Mouse (Mus musculus) G1E-ER4 (cell line): ENCODE measurements around the gene Krt7. TPM values are rescaled to one million over a fixed set of nuclear protein-coding genes. Genes with fewer than 3 reads are reported as not detected.

Source experiments
- GATA1 ChIP-seq: IDR thresholded peaks from one replicate; pipeline ENCODE4 v1.8.0; 2012; ENCODE audit warnings: low read length, inconsistent platforms
- polyA plus RNA-seq: library from polyadenylated mRNA; stranded (reverse); fragments of >175 nt; gene quantifications from 2 replicates; pipeline ENCODE4 v1.2.3, GENCODE M21; 2012

The Krt7 gene
- polyA plus RNA-seq, 1 experiment = not detected

GRCm38 (mm10) chr15:101371141-101371985 is 39.5 kb upstream of the Krt7 start:
- no peak for TF ChIP-seq GATA1

GRCm38 (mm10) chr15:101372131-101372977 is 38.5 kb upstream of the Krt7 start:
- no peak for TF ChIP-seq GATA1

- TF ChIP-seq GATA1 = no peak
Measured at GRCm38 (mm10) chr15:101373286-101373898, 37.5 kb upstream of the Krt7 start.

GRCm38 (mm10) chr15:101374879-101375278 is 36.0 kb upstream of the Krt7 start:
- TF ChIP-seq GATA1 = no peak

- no peak for TF ChIP-seq GATA1
Measured at GRCm38 (mm10) chr15:101375956-101376775, 34.7 kb upstream of the Krt7 start.

- no peak for TF ChIP-seq GATA1
Measured at GRCm38 (mm10) chr15:101376776-101377061, 34.1 kb upstream of the Krt7 start.

- no peak for TF ChIP-seq GATA1
Measured at GRCm38 (mm10) chr15:101378646-101379045, 32.2 kb upstream of the Krt7 start.

GRCm38 (mm10) chr15:101381758-101382157 is 29.1 kb upstream of the Krt7 start:
- TF ChIP-seq GATA1 = no peak

- TF ChIP-seq GATA1 = no peak
Measured at GRCm38 (mm10) chr15:101382811-101383210, 28.0 kb upstream of the Krt7 start.

- TF ChIP-seq GATA1 = no peak
Measured at GRCm38 (mm10) chr15:101384610-101385009, 26.2 kb upstream of the Krt7 start.

- no peak for TF ChIP-seq GATA1
Measured at GRCm38 (mm10) chr15:101385064-101385463, 25.8 kb upstream of the Krt7 start.

GRCm38 (mm10) chr15:101387176-101387575 is 23.7 kb upstream of the Krt7 start:
- TF ChIP-seq GATA1 = no peak

- no peak for TF ChIP-seq GATA1
Measured at GRCm38 (mm10) chr15:101388034-101388541, 22.8 kb upstream of the Krt7 start.

- TF ChIP-seq GATA1 = no peak
Measured at GRCm38 (mm10) chr15:101390203-101390602, 20.6 kb upstream of the Krt7 start.

GRCm38 (mm10) chr15:101392251-101392650 is 18.6 kb upstream of the Krt7 start:
- no peak for TF ChIP-seq GATA1
